Mouse (Mus musculus) heart, embryonic 14.5 days (tissue): ENCODE data around the gene Cngb1. TPM values are rescaled to one million over a fixed set of nuclear protein-coding genes. Genes with fewer than 3 reads are reported as not detected.
A peak's percentile ranks its signal among the peaks of the same experiment; 100 is the strongest.

Source experiments
- ATAC-seq: fragments of 200-750 bp; cut with Nextera tagmentation; 2 replicates; pipeline ENCODE4 v1.8.0; 2017; ENCODE audit warnings: low read depth, moderate TSS enrichment; ENCODE audit not compliant: insufficient number of reproducible peaks, insufficient read depth, low FRiP score
- H3K27ac ChIP-seq, 2 experiments: fragments of 200-500 bp in 1 of 2; fragments of 300-500 bp in 1 of 2; sonication (generic) in 1 of 2; replicated peaks in 1 of 2; 2 replicates each; pipeline ENCODE4 v1.5.1; 2012 to 2014; ENCODE audit warnings: low read depth in 2 of 2, low read length in 2 of 2, control low read depth in 1 of 2, mild to moderate bottlenecking in 1 of 2, mixed read lengths in 1 of 2; ENCODE audit not compliant: control insufficient read depth in 1 of 2, insufficient read depth in 1 of 2
- H3K27me3 ChIP-seq: fragments of 300-500 bp; sonication (generic); 2 replicates; pipeline ENCODE4 v1.6.1; 2014; ENCODE audit warnings: mild to moderate bottlenecking, low read length, control low read depth; ENCODE audit not compliant: control insufficient read depth, insufficient read depth
- H3K36me3 ChIP-seq: fragments of 300-500 bp; sonication (generic); 2 replicates; pipeline ENCODE4 v1.6.1; 2014; ENCODE audit warnings: mild to moderate bottlenecking, control low read depth, low read length, mixed read lengths; ENCODE audit not compliant: control insufficient read depth, insufficient read depth
- H3K4me1 ChIP-seq, 2 experiments: fragments of 200-500 bp in 1 of 2; fragments of 300-500 bp in 1 of 2; sonication (generic) in 1 of 2; 2 replicates each; pipeline ENCODE4 v1.6.1; 2012 to 2014; ENCODE audit warnings: low read length in 2 of 2, control low read depth in 1 of 2, mixed read lengths in 1 of 2; ENCODE audit not compliant: control insufficient read depth in 2 of 2, insufficient read depth in 2 of 2
- H3K4me2 ChIP-seq: fragments of 300-500 bp; sonication (generic); 2 replicates; pipeline ENCODE4 v1.6.1; 2014; ENCODE audit warnings: mild to moderate bottlenecking, low read length
- H3K4me3 ChIP-seq, 2 experiments: fragments of 200-500 bp in 1 of 2; fragments of 300-500 bp in 1 of 2; sonication (generic) in 1 of 2; 2 replicates each; pipeline ENCODE4 v1.5.1; 2012 to 2014; ENCODE audit warnings: low read length in 2 of 2, mild to moderate bottlenecking in 2 of 2, control low read depth in 1 of 2, low read depth in 1 of 2, moderate library complexity in 1 of 2; ENCODE audit not compliant: control insufficient read depth in 1 of 2, insufficient read depth in 1 of 2
- H3K9ac ChIP-seq: fragments of 300-500 bp; sonication (generic); 2 replicates; pipeline ENCODE4 v1.6.1; 2014; ENCODE audit warnings: mild to moderate bottlenecking, low read length
- H3K9me3 ChIP-seq: fragments of 300-500 bp; sonication (generic); 2 replicates; pipeline ENCODE4 v1.6.1; 2016; ENCODE audit warnings: low read length, control low read depth; ENCODE audit not compliant: control insufficient read depth
- WGBS: fragments of 180-500 bp; shearing (Covaris S2); extraction: QIAGEN DNeasy Blood & Tissue Kit; methylation state at CpG from one replicate; pipeline ENCODE4 v1.1.7; 2014; 5-methylcytosine and 5-hydroxymethylcytosine counted together
- polyA plus RNA-seq: library from polyadenylated mRNA; unstranded; fragments of >200 nt; fragmentation: Nextera tagmentation; extraction: Ambion mirVana; gene quantifications from 2 replicates; pipeline ENCODE4 v1.2.1, GENCODE M21; 2014

The Cngb1 gene
- polyA plus RNA-seq, 1 experiment from 2014 or later, result 1.00 TPM

DNA sequence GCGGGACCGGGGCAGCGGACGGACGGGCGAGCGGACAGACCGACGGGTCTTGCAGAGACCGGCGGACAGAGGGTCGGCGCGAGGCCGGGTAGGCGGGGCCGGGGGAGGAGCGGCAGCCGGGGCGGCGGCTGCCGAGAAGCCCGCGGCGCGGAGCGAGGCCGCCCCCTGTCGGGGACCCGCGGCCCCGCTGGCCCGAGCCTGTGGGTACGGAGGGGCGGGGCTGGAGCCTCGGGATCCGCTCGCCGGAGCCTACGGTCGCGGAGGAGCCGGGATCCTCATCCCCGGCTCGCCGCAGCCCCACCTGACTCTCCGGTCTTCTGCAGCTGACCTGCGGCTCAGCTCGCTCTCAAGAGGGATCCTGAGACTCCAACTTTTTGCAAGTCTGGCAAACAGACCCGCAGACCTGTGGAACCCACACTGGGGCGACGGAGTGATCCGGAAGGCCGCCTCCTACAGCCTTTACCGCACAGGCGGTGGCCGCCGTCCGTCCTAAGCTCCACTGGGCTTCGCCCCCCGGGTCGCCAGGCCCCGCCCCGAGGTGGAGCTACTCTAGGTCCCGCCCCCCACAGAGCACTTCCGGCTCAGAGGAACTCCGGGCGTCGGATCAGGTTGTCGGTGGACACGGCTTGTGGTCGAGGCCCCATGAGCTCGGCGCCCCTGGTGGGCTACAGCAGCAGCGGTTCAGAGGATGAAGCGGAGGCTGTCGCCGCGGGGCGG lies 25.5 kb upstream of the Cngb1 start, which contains the start of the genes Zfp319 and Usb1:
Gene Zfp319 (minus strand): TSS at position 231 of the 717 bp plus-strand sequence.
Gene Usb1 (plus strand): TSS at position 565 of the 717 bp plus-strand sequence.
- Histone ChIP-seq H3K4me3 (peak within 1 kb of the TSS; percentile 87 to 89), H3K27me3 (no peaks in the 10 kb centered on the region), H3K36me3 (peaks cover 53% of the 10 kb centered on the region), H3K27ac (peak within 1 kb of the TSS; percentile 99 to 100), H3K9me3 (0 out of 2 replicates have a peak, but pooled peaks cover 3% of the 10 kb centered on the region), H3K9ac (peak within 1 kb of the TSS; percentile 93), H3K4me1 (peaks cover 6 to 27% of the 10 kb centered on the region in 2 experiments; a peak in 3 of 4 replicates), H3K4me2 (peak within 1 kb of the TSS; percentile 94)
- WGBS, result under 1% methylated on average over 68 of the region's 80 CpGs
- peak; percentile 95 for ATAC-seq

DNA sequence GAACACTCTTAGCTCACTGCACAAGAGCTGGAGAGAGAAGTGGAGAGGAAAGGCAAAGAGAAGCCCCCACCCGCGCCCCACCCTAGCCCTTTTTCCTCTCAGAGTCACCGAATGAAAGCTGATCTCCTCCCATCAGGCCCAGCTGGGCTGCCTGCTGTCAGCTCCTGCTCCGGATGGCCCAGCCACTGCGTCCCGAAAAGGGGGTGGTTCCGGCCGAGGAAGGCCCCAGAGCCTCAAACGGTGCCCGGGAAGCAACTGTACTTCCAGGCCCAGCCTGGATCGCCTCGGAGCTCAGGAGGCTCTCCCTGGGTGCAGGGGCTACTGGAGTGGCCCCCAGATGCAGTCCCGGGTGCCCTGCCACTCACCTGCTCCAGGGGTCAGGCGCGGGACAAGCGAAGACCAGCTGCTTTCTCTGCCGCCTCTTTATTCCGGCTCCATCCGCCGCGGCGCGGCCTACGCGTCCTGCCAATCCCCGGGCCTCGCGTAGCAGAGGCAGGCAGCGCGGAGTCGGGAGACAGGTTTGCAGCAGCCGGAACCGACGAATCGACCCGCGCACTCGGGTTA lies 24.9 kb upstream of the Cngb1 start:
- ATAC-seq, result peak; percentile 11
- under 1% methylated on average over 38 of the region's 38 CpGs for WGBS
- H3K36me3 ChIP-seq, result peaks cover 60% of the 10 kb centered on the region
- peak overlapping the region; percentile 93 for H3K9ac ChIP-seq
- H3K9me3 ChIP-seq, result 0 out of 2 replicates have a peak, but pooled peaks cover 3% of the 10 kb centered on the region
- peak overlapping the region; percentile 99 to 100 for H3K27ac ChIP-seq
- H3K4me1 ChIP-seq, result peaks cover 6 to 30% of the 10 kb centered on the region in 2 experiments; a peak in 3 of 4 replicates
- no peaks in the 10 kb centered on the region for H3K27me3 ChIP-seq
- H3K4me3 ChIP-seq, result peak overlapping the region; percentile 87 to 89
- peak overlapping the region; percentile 94 for H3K4me2 ChIP-seq

GRCm38 (mm10) chr8:95330367-95330766 lies 24.0 kb upstream of the Cngb1 start:
- no peaks in the 10 kb centered on the region for H3K27me3 ChIP-seq
- H3K9ac ChIP-seq, result peak overlapping the region; percentile 93
- 34% methylated on average over 1 of the region's 1 CpGs for WGBS
- H3K4me1 ChIP-seq, result peaks cover 9 to 37% of the 10 kb centered on the region in 2 experiments; a peak in 3 of 4 replicates
- 0 out of 2 replicates have a peak, but pooled peaks cover 3% of the 10 kb centered on the region for H3K9me3 ChIP-seq
- H3K27ac ChIP-seq, result no peak overlapping the region
- peaks cover 64% of the 10 kb centered on the region for H3K36me3 ChIP-seq
- ATAC-seq, result no peak
- H3K4me3 ChIP-seq, result peak overlapping the region in 1 of 2 experiments; percentile 89; a peak in 3 of 4 replicates
- H3K4me2 ChIP-seq, result peak overlapping the region; percentile 94

DNA sequence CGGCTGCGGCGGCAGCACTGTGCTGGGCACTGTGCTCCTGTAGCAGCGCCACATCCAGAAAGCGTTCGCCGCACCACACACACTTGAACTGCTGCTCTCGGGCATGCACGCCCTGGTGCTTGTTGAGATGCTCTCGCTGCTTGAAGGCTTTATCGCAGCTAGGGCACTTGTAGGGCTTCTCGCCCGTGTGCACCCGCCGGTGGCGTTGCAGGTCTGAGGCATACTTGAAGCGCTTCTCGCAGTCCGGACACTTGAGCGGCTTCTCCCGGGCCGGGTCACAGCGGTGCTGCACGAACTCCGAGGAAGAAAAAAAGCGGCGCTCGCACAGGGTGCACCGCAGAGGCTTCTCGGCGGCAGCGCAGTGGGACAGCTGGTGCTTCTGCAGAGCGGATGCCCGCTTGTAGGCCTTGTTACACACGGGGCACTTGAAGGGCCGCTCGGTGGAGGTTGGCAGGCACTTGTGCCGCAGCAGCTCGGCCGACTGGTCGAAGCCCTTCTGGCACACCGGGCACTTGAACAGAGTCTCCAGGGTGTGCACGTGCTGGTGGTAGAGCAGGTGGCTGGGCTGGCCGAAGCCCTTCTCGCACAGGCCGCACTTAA lies 21.6 kb upstream of the Cngb1 start:
- Histone ChIP-seq H3K4me3 (no peak overlapping the region), H3K4me1 (peaks cover 13 to 42% of the 10 kb centered on the region in 2 experiments; a peak in 3 of 4 replicates), H3K9ac (no peak overlapping the region), H3K27me3 (no peaks in the 10 kb centered on the region), H3K9me3 (no peaks in the 10 kb centered on the region), H3K4me2 (no peak overlapping the region), H3K36me3 (peaks cover 64% of the 10 kb centered on the region), H3K27ac (no peak overlapping the region)
- no peak for ATAC-seq
- 83% methylated on average over 46 of the region's 46 CpGs for WGBS

GRCm38 (mm10) chr8:95326822-95327221 lies 20.4 kb upstream of the Cngb1 start:
- Histone ChIP-seq H3K4me1 (peaks cover 12 to 44% of the 10 kb centered on the region in 2 experiments; a peak in 3 of 4 replicates), H3K36me3 (peaks cover 64% of the 10 kb centered on the region), H3K9ac (no peak overlapping the region), H3K4me2 (no peak overlapping the region), H3K4me3 (no peak overlapping the region), H3K27ac (no peak overlapping the region), H3K27me3 (no peaks in the 10 kb centered on the region), H3K9me3 (no peaks in the 10 kb centered on the region)
- 76% methylated on average over 5 of the region's 5 CpGs for WGBS
- no peak for ATAC-seq

- 43% methylated on average over 5 of the region's 5 CpGs for WGBS
- H3K4me2 ChIP-seq, result no peak overlapping the region
- no peak overlapping the region for H3K4me3 ChIP-seq
- H3K27me3 ChIP-seq, result no peaks in the 10 kb centered on the region
- peaks cover 22 to 41% of the 10 kb centered on the region in 2 experiments for H3K4me1 ChIP-seq
- no peak overlapping the region for H3K27ac ChIP-seq
- no peak for ATAC-seq
- H3K9me3 ChIP-seq, result no peaks in the 10 kb centered on the region
- H3K36me3 ChIP-seq, result peaks cover 62% of the 10 kb centered on the region
- no peak overlapping the region for H3K9ac ChIP-seq
Observed at GRCm38 (mm10) chr8:95324646-95325045, 18.3 kb upstream of the Cngb1 start.

DNA sequence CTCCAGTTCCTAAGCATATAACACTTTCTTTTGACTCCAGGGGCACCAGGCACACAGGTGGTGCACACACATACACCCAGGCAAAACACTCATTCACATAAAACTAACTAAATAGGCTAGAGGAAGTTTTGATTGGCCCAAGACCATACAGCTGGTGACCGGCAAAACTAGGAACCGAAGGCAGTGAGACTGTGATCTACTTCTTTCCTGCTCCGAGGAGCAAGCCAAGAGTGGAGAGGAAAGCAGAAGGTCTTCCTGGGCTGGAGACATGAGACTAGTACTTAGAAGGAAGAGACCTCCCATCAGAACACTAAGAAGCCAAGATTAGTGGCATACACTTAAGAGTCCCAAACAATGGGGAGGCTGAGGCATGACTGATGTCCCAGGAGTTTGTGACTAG lies 16.8 kb upstream of the Cngb1 start:
- H3K9me3 ChIP-seq, result no peaks in the 10 kb centered on the region
- 61% methylated on average over 3 of the region's 3 CpGs for WGBS
- no peak overlapping the region for H3K9ac ChIP-seq
- no peak for ATAC-seq
- H3K4me2 ChIP-seq, result no peak overlapping the region
- H3K27me3 ChIP-seq, result no peaks in the 10 kb centered on the region
- H3K36me3 ChIP-seq, result peaks cover 48% of the 10 kb centered on the region
- H3K4me3 ChIP-seq, result no peak overlapping the region
- no peak overlapping the region for H3K27ac ChIP-seq
- H3K4me1 ChIP-seq, result peaks cover 22 to 38% of the 10 kb centered on the region in 2 experiments
